Mouse (Mus musculus): ENCODE measurements around the gene Myh15. TPM values are rescaled to one million over a fixed set of nuclear protein-coding genes. Genes with fewer than 3 reads are reported as not detected.

The Myh15 gene
- not detected in 2 replicates for polyA plus RNA-seq (2014; fragmentation: Nextera tagmentation; extraction: Ambion mirVana)

GRCm38 (mm10) chr16:49057186-49057585 is at the start of gene Myh15:
Myh15 (plus strand) TSS chr16:49057486.
- Histone ChIP-seq H3K4me1 (replicated peaks; ENCODE audit: control insufficient read depth, insufficient read depth, low read length) (no peaks in the 10 kb centered on the region), H3K27ac (ENCODE audit: low read depth) (no peak within 1 kb of the TSS), H3K9me3 (ENCODE audit: control insufficient read depth, low read length) (no peaks in the 10 kb centered on the region), H3K36me3 (ENCODE audit: control insufficient read depth, insufficient read depth, low read length) (no peaks in the 10 kb centered on the region), H3K27me3 (replicated peaks; ENCODE audit: control insufficient read depth, insufficient read depth, low read length) (no peaks in the 10 kb centered on the region), H3K9ac (ENCODE audit: low read length) (no peak within 1 kb of the TSS), H3K4me2 (ENCODE audit: low read length) (no peak within 1 kb of the TSS), H3K4me3 (ENCODE audit: low read depth, low read length) (no peak within 1 kb of the TSS)
- 85% methylated on average over 1 of the region's 1 CpGs for WGBS
- no peak for DNase-seq (ENCODE audit: low spot score)
- ATAC-seq (replicated peaks; ENCODE audit: low FRiP score, low TSS enrichment, low read depth): no peak

GRCm38 (mm10) chr16:49016620-49017332 is 40.5 kb upstream of the Myh15 start:
- Histone ChIP-seq H3K9me3 (ENCODE audit: control insufficient read depth, low read length) (no peaks in the 10 kb centered on the region), H3K36me3 (ENCODE audit: control insufficient read depth, insufficient read depth, low read length) (peaks cover 53% of the 10 kb centered on the region), H3K4me2 (ENCODE audit: low read length) (no peak overlapping the region), H3K27ac (ENCODE audit: low read depth) (no peak overlapping the region), H3K9ac (ENCODE audit: low read length) (no peak overlapping the region), H3K27me3 (replicated peaks; ENCODE audit: control insufficient read depth, insufficient read depth, low read length) (no peaks in the 10 kb centered on the region), H3K4me1 (replicated peaks; ENCODE audit: control insufficient read depth, insufficient read depth, low read length) (no peaks in the 10 kb centered on the region), H3K4me3 (ENCODE audit: low read depth, low read length) (no peak overlapping the region)
- ATAC-seq (replicated peaks; ENCODE audit: low FRiP score, low TSS enrichment, low read depth): no peak
- WGBS: 85% methylated on average over 5 of the region's 5 CpGs
- DNase-seq (ENCODE audit: low spot score): no peak

- H3K36me3 ChIP-seq (ENCODE audit: control insufficient read depth, insufficient read depth, low read length): no peaks in the 10 kb centered on the region
- 79% methylated on average over 4 of the region's 4 CpGs for WGBS
Observed at GRCm38 (mm10) chr16:49035852-49036251, 21.4 kb upstream of the Myh15 start.

GRCm38 (mm10) chr16:49037771-49038170 is 19.5 kb upstream of the Myh15 start:
- no peaks in the 10 kb centered on the region for H3K27me3 ChIP-seq (replicated peaks; ENCODE audit: control insufficient read depth, insufficient read depth, low read length)
- no peak for ATAC-seq (replicated peaks; ENCODE audit: low FRiP score, low TSS enrichment, low read depth)
- H3K9me3 ChIP-seq (ENCODE audit: control insufficient read depth, low read length): no peaks in the 10 kb centered on the region
- no peak for DNase-seq (ENCODE audit: low spot score)
- H3K4me2 ChIP-seq (ENCODE audit: low read length): no peak overlapping the region
- H3K36me3 ChIP-seq (ENCODE audit: control insufficient read depth, insufficient read depth, low read length): no peaks in the 10 kb centered on the region
- H3K9ac ChIP-seq (ENCODE audit: low read length): no peak overlapping the region
- H3K27ac ChIP-seq (ENCODE audit: low read depth): no peak overlapping the region
- no peaks in the 10 kb centered on the region for H3K4me1 ChIP-seq (replicated peaks; ENCODE audit: control insufficient read depth, insufficient read depth, low read length)
- no peak overlapping the region for H3K4me3 ChIP-seq (ENCODE audit: low read depth, low read length)
- 76% methylated on average over 4 of the region's 4 CpGs for WGBS

More at GRCm38 (mm10) chr16:49035852-49036251, 21.4 kb upstream of the Myh15 start:
- Histone ChIP-seq H3K4me3 (ENCODE audit: low read depth, low read length) (no peak overlapping the region), H3K9ac (ENCODE audit: low read length) (no peak overlapping the region), H3K27ac (ENCODE audit: low read depth) (no peak overlapping the region), H3K4me1 (replicated peaks; ENCODE audit: control insufficient read depth, insufficient read depth, low read length) (no peaks in the 10 kb centered on the region), H3K27me3 (replicated peaks; ENCODE audit: control insufficient read depth, insufficient read depth, low read length) (no peaks in the 10 kb centered on the region), H3K4me2 (ENCODE audit: low read length) (no peak overlapping the region), H3K9me3 (ENCODE audit: control insufficient read depth, low read length) (no peaks in the 10 kb centered on the region)
- DNase-seq (ENCODE audit: low spot score) (no peak), ATAC-seq (replicated peaks; ENCODE audit: low FRiP score, low TSS enrichment, low read depth) (no peak)

- ATAC-seq (replicated peaks; ENCODE audit: low FRiP score, low TSS enrichment, low read depth) (no peak), DNase-seq (ENCODE audit: low spot score) (no peak)
- H3K27me3 ChIP-seq (replicated peaks; ENCODE audit: control insufficient read depth, insufficient read depth, low read length): no peaks in the 10 kb centered on the region
- no peak overlapping the region for H3K27ac ChIP-seq (ENCODE audit: low read depth)
- H3K9ac ChIP-seq (ENCODE audit: low read length): no peak overlapping the region
- WGBS: 85% methylated on average over 3 of the region's 3 CpGs
- no peaks in the 10 kb centered on the region for H3K9me3 ChIP-seq (ENCODE audit: control insufficient read depth, low read length)
- H3K4me2 ChIP-seq (ENCODE audit: low read length): no peak overlapping the region
- no peak overlapping the region for H3K4me3 ChIP-seq (ENCODE audit: low read depth, low read length)
- H3K36me3 ChIP-seq (ENCODE audit: control insufficient read depth, insufficient read depth, low read length): no peaks in the 10 kb centered on the region
- H3K4me1 ChIP-seq (replicated peaks; ENCODE audit: control insufficient read depth, insufficient read depth, low read length): no peaks in the 10 kb centered on the region
Observed at GRCm38 (mm10) chr16:49040554-49041221, 16.6 kb upstream of the Myh15 start.

- H3K4me1 ChIP-seq (replicated peaks; ENCODE audit: control insufficient read depth, insufficient read depth, low read length): no peaks in the 10 kb centered on the region
Observed at GRCm38 (mm10) chr16:49049214-49049613, 8.1 kb upstream of the Myh15 start.

GRCm38 (mm10) chr16:49069256-49069963 is 12.1 kb downstream of the Myh15 start:
- Histone ChIP-seq H3K4me3 (ENCODE audit: low read depth, low read length) (no peak overlapping the region), H3K36me3 (ENCODE audit: control insufficient read depth, insufficient read depth, low read length) (no peaks in the 10 kb centered on the region), H3K27ac (ENCODE audit: low read depth) (no peak overlapping the region), H3K4me2 (ENCODE audit: low read length) (no peak overlapping the region), H3K27me3 (replicated peaks; ENCODE audit: control insufficient read depth, insufficient read depth, low read length) (no peaks in the 10 kb centered on the region), H3K4me1 (replicated peaks; ENCODE audit: control insufficient read depth, insufficient read depth, low read length) (no peaks in the 10 kb centered on the region), H3K9ac (ENCODE audit: low read length) (no peak overlapping the region), H3K9me3 (ENCODE audit: control insufficient read depth, low read length) (no peaks in the 10 kb centered on the region)
- ATAC-seq (replicated peaks; ENCODE audit: low FRiP score, low TSS enrichment, low read depth): no peak
- WGBS: 85% methylated on average over 5 of the region's 5 CpGs
- DNase-seq (ENCODE audit: low spot score): no peak

More at GRCm38 (mm10) chr16:49049214-49049613, 8.1 kb upstream of the Myh15 start:
- H3K4me2 ChIP-seq (ENCODE audit: low read length): no peak overlapping the region
- no peak overlapping the region for H3K27ac ChIP-seq (ENCODE audit: low read depth)
- H3K9ac ChIP-seq (ENCODE audit: low read length): no peak overlapping the region
- no peak for DNase-seq (ENCODE audit: low spot score)
- H3K36me3 ChIP-seq (ENCODE audit: control insufficient read depth, insufficient read depth, low read length): no peaks in the 10 kb centered on the region
- no peaks in the 10 kb centered on the region for H3K27me3 ChIP-seq (replicated peaks; ENCODE audit: control insufficient read depth, insufficient read depth, low read length)
- no peak overlapping the region for H3K4me3 ChIP-seq (ENCODE audit: low read depth, low read length)
- no peaks in the 10 kb centered on the region for H3K9me3 ChIP-seq (ENCODE audit: control insufficient read depth, low read length)
- no peak for ATAC-seq (replicated peaks; ENCODE audit: low FRiP score, low TSS enrichment, low read depth)

- DNase-seq (ENCODE audit: low spot score) (no peak), ATAC-seq (replicated peaks; ENCODE audit: low FRiP score, low TSS enrichment, low read depth) (no peak)
- Histone ChIP-seq H3K9ac (ENCODE audit: low read length) (no peak overlapping the region), H3K36me3 (ENCODE audit: control insufficient read depth, insufficient read depth, low read length) (no peaks in the 10 kb centered on the region), H3K4me2 (ENCODE audit: low read length) (no peak overlapping the region), H3K27ac (ENCODE audit: low read depth) (no peak overlapping the region), H3K4me1 (replicated peaks; ENCODE audit: control insufficient read depth, insufficient read depth, low read length) (no peaks in the 10 kb centered on the region), H3K27me3 (replicated peaks; ENCODE audit: control insufficient read depth, insufficient read depth, low read length) (no peaks in the 10 kb centered on the region), H3K9me3 (ENCODE audit: control insufficient read depth, low read length) (no peaks in the 10 kb centered on the region), H3K4me3 (ENCODE audit: low read depth, low read length) (no peak overlapping the region)
- WGBS: 68% methylated on average over 3 of the region's 3 CpGs
Observed at GRCm38 (mm10) chr16:49071316-49071715, 14.0 kb downstream of the Myh15 start.

Measured in intestine, embryonic 14.5 days (tissue).